Mouse (Mus musculus) heart, embryonic 12.5 days (tissue): ENCODE measurements around the gene Wasf2. TPM values are rescaled to one million over a fixed set of nuclear protein-coding genes. Genes with fewer than 3 reads are reported as not detected.

Experiments
- ATAC-seq: fragments of 200-750 bp; cut with Nextera tagmentation; 2 replicates; pipeline ENCODE4 v1.8.0; 2017; ENCODE audit warnings: moderate TSS enrichment, moderate library complexity; ENCODE audit not compliant: insufficient number of reproducible peaks, low FRiP score
- H3K27ac ChIP-seq: fragments of 300-500 bp; sonication (generic); 2 replicates; pipeline ENCODE4 v1.5.1; 2016; ENCODE audit warnings: mild to moderate bottlenecking, moderate library complexity; ENCODE audit not compliant: poor library complexity, severe bottlenecking
- H3K27me3 ChIP-seq: fragments of 300-500 bp; sonication (generic); replicated peaks from 2 replicates; pipeline ENCODE4 v1.6.1; 2016; ENCODE audit warnings: mild to moderate bottlenecking, moderate library complexity
- H3K36me3 ChIP-seq: fragments of 300-500 bp; sonication (generic); 2 replicates; pipeline ENCODE4 v1.6.1; 2016; ENCODE audit warnings: mild to moderate bottlenecking, moderate library complexity
- H3K4me1 ChIP-seq: fragments of 300-500 bp; sonication (generic); replicated peaks from 2 replicates; pipeline ENCODE4 v1.6.1; 2016; ENCODE audit warnings: mild to moderate bottlenecking
- H3K4me2 ChIP-seq: fragments of 300-500 bp; sonication (generic); 2 replicates; pipeline ENCODE4 v1.6.1; 2016; ENCODE audit warnings: mild to moderate bottlenecking, moderate library complexity
- H3K4me3 ChIP-seq: fragments of 300-500 bp; sonication (generic); 2 replicates; pipeline ENCODE4 v1.5.1; 2016; ENCODE audit warnings: mild to moderate bottlenecking
- H3K9ac ChIP-seq: fragments of 300-500 bp; sonication (generic); 2 replicates; pipeline ENCODE4 v1.6.1; 2016; ENCODE audit warnings: mild to moderate bottlenecking, moderate library complexity
- H3K9me3 ChIP-seq: fragments of 300-500 bp; sonication (generic); replicated peaks from 2 replicates; pipeline ENCODE4 v1.6.1; 2016; ENCODE audit warnings: mild to moderate bottlenecking, moderate library complexity
- WGBS: fragments of 180-500 bp; shearing (Covaris S2); methylation state at CpG from one replicate; pipeline ENCODE4 v1.1.7; 2016; 5-methylcytosine and 5-hydroxymethylcytosine counted together
- polyA plus RNA-seq: library from polyadenylated mRNA; unstranded; fragments of >200 nt; fragmentation: Nextera tagmentation; extraction: Ambion mirVana; gene quantifications from 2 replicates; pipeline ENCODE4 v1.2.1, GENCODE M21; 2016

Gene Wasf2
- polyA plus RNA-seq, 1 experiment from 2014 or later = 68.5 TPM

DNA sequence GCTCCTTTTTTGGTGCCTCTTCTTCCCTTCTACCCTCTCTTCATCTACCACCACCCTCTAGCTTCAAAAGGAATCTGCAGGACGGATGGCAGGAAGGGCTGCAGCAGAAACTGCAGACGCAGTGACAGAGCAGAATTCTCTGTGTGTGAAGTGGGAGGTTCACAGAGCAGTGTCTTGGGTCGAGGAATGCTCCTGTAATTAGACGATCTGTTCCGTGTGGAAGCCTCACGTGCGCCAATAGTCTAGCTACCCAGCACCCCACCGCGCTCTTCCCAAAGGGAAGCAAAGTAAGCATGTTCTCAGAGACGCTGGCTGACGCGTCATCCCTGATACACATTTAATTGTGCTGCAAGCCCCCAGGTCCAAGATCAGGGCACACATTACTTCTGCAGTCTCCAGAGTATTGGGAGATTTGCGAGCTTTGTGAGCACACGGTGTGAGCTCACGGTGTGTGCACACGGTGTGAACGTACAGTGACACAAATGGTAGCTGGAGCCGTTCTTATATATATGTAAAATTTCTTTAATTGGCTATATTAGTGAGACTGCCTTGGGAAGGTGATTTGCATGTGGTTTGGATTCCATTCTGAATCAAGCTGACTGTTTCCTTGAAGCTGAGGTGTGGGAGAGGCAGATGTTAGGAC, 46.6 kb downstream of the Wasf2 start:
- H3K9me3 ChIP-seq = no peaks in the 10 kb centered on the region
- peaks cover 39% of the 10 kb centered on the region for H3K36me3 ChIP-seq
- H3K4me1 ChIP-seq = peaks cover 53% of the 10 kb centered on the region
- no peak for ATAC-seq
- H3K27me3 ChIP-seq = no peaks in the 10 kb centered on the region
- 69% methylated on average over 18 of the region's 18 CpGs for WGBS
- H3K27ac ChIP-seq = peak overlapping the region; percentile 80
- H3K9ac ChIP-seq = peak overlapping the region; percentile 31
- peak overlapping the region; percentile 35 for H3K4me2 ChIP-seq
- H3K4me3 ChIP-seq = no peak overlapping the region

DNA sequence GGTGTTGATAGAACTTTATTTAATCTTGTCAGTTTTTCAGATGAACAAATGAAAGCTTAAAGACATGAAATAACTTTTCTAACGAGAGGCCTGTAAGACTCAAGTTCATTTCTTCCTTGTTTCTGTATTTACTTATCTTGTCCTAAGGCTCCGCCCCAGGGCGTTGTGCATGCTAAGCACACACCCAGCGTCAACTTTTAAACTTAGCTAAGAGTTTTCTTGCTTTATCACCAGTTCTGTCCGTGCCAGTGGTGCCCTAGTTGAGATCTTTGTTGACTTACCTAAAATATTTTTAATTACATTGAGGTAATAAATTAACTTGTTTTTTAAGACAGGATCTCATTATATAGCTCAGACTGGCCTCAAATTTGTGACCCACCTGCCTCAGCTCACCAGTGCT, 48.0 kb downstream of the Wasf2 start:
- no peaks in the 10 kb centered on the region for H3K9me3 ChIP-seq
- no peaks in the 10 kb centered on the region for H3K27me3 ChIP-seq
- H3K4me2 ChIP-seq = no peak overlapping the region
- no peak overlapping the region for H3K4me3 ChIP-seq
- ATAC-seq = no peak
- peaks cover 39% of the 10 kb centered on the region for H3K36me3 ChIP-seq
- H3K27ac ChIP-seq = no peak overlapping the region
- H3K4me1 ChIP-seq = peaks cover 56% of the 10 kb centered on the region
- no peak overlapping the region for H3K9ac ChIP-seq
- 69% methylated on average over 5 of the region's 5 CpGs for WGBS

DNA sequence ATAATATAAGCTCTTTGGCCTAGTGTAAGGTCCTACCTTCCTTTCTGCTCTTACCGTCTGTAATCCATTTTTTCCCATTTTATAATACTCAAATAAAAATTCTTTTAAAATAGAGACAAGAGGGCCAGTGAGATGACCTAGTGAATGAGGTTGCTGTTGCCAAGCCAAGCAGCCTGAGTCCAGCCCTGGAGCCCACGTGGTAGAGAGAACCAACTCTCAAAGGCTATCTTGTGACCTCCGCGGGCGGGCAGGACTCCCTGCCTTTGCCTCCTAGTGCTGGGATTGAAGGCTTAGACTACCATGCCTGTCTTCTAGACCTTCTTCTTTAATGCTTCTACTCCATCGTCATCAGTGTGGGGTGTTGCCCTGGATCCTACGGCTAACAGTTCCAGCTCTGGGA, 49.0 kb downstream of the Wasf2 start:
- H3K36me3 ChIP-seq = peaks cover 39% of the 10 kb centered on the region
- no peak overlapping the region for H3K27ac ChIP-seq
- H3K4me3 ChIP-seq = no peak overlapping the region
- H3K4me1 ChIP-seq = peaks cover 57% of the 10 kb centered on the region
- H3K9ac ChIP-seq = no peak overlapping the region
- no peaks in the 10 kb centered on the region for H3K27me3 ChIP-seq
- no peak for ATAC-seq
- H3K4me2 ChIP-seq = no peak overlapping the region
- WGBS = 92% methylated on average over 7 of the region's 7 CpGs
- no peaks in the 10 kb centered on the region for H3K9me3 ChIP-seq

DNA sequence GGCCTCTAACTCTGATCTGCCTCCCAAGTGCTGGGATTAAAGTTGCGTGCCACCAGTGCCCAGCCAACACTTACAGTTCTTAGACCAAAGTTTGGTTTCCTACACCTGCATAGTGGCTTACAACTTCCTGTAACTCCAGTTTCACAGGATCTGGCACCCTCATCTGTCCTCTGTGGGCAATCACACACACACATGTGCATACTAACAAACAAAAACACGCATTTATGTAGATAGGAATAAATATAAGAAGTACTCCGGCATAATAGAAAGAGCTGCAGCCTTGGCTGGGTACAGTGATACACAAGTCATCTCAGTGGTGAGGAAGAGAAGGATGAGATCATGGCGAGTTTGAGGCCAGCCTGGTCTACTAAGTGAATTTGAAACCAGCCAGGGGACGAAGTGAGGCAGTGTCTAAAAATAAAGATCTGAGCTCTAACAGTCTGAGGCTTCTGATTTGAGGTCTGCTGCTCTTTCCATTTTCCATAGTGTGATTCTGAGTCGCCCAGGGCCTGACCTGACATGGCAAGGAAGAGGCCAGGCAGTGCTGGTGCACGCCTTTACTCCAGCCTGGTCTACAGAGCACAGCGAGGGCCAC, 52.2 kb downstream of the Wasf2 start:
- Histone ChIP-seq H3K4me1 (peaks cover 45% of the 10 kb centered on the region), H3K9me3 (no peaks in the 10 kb centered on the region), H3K4me2 (no peak overlapping the region), H3K27me3 (no peaks in the 10 kb centered on the region), H3K27ac (peak overlapping the region; percentile 37), H3K4me3 (no peak overlapping the region), H3K36me3 (peaks cover 53% of the 10 kb centered on the region), H3K9ac (no peak overlapping the region)
- no peak for ATAC-seq
- 75% methylated on average over 8 of the region's 8 CpGs for WGBS

DNA sequence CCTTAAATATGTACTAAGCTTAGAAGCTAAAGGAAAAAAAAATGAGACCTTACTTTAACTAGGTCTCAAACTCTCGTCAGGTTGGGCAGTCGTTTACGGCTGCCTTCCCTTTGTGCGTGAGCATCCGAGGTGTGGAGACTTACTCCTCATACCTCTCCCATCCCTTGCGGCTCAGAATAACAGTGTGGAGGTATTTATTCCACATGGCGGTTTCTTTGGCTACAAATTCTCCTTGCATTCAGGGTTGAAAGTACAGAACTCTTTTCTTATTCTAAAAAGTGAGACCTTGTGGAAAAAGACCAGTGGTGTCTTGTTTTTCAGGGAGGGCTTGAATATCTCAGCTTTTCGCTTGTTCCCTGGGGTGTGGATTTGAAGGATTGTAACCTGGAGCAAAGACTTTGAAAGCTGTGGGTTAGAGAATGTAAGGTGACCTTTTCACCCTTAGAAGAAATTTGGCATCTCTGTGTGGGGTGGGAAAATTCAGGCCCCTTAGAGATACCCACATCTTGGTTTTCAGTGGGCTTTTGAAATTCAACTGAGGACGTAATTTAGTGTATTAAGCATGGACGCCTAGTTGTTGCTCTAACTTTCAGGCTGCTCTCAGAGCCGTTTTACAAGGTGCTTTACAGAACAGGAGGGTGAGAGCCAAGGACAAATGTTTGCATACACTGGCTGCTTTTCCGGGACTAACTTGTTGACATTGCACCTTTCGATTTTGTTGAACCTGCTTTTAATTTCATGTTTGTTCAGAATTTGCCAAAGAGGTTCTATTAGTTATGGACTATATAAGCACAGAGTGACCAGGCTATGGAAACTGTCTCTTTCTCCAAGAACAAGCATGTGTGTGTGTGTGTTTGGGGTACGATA, 54.0 kb downstream of the Wasf2 start:
- ATAC-seq = no peak
- Histone ChIP-seq H3K36me3 (peaks cover 64% of the 10 kb centered on the region), H3K4me1 (peaks cover 39% of the 10 kb centered on the region), H3K4me2 (0 out of 2 replicates have a peak overlapping the region, but pooled peaks have one; percentile 2), H3K27me3 (no peaks in the 10 kb centered on the region), H3K27ac (peak overlapping the region; percentile 72), H3K4me3 (no peak overlapping the region), H3K9me3 (no peaks in the 10 kb centered on the region), H3K9ac (peak overlapping the region; percentile 44)
- 60% methylated on average over 14 of the region's 14 CpGs for WGBS

DNA sequence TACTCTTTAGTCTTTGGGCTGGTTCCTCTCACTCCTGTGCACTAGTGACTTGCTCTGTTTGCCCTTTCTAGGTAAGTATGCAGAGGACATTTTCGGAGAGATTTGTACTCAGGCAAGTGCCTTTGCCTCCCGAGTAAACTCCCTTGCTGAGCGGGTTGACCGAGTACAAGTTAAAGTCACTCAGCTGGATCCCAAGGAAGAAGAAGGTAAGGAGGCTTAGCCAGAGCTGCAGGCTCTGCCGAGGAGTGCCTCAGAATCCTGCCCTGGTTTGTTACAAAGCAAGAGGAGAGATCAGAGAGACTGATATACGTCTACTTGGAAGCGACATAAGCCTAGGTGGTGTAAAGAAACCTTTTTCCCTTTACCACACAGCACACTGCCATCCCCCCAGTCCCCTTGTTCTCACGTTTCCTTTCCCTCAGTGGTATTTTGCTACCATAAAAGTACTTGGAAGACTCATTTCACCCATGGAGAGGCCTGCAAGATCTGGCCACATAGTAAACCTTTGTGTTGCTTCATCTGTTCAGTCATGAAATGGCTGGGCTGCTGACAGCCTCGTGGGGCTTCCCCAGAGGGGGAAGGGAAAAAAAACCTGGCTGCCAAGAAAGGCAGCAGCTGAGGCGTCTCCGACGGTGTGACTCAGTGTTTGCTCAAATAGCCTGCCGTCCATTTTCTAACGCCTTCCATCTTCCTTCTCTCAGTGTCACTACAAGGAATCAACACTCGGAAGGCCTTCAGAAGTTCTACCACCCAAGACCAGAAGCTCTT, 54.8 kb downstream of the Wasf2 start:
- H3K36me3 ChIP-seq = peaks cover 66% of the 10 kb centered on the region
- ATAC-seq = no peak
- peak overlapping the region; percentile 24; the same call in 1 of the 2 replicates for H3K9ac ChIP-seq
- H3K27me3 ChIP-seq = no peaks in the 10 kb centered on the region
- H3K4me2 ChIP-seq = 0 out of 2 replicates have a peak overlapping the region, but pooled peaks have one; percentile 6
- H3K4me1 ChIP-seq = peaks cover 39% of the 10 kb centered on the region
- H3K9me3 ChIP-seq = no peaks in the 10 kb centered on the region
- no peak overlapping the region for H3K4me3 ChIP-seq
- H3K27ac ChIP-seq = peak overlapping the region; percentile 72
- WGBS = 34% methylated on average over 15 of the region's 15 CpGs

DNA sequence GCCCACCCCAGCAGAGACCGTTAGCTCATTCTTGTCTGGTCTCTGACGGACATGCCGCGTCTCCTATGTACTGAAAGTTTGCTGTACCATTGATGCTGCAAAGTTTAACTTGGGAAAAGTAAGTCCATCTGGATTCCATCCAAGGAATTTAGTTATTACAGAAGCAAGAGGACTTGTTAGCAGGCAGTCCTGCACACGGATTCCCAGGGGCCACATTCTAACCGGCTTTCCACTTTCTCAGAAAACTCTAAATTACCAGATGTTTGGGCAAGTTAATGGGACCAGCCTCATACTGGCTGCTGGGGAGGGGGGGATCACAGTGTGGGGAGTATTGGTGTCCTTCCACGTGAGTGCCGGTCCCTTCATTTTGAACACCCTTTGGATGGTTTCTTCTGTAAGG, 55.6 kb downstream of the Wasf2 start:
- 81% methylated on average over 8 of the region's 8 CpGs for WGBS
- Histone ChIP-seq H3K4me3 (no peak overlapping the region), H3K9me3 (no peaks in the 10 kb centered on the region), H3K4me2 (no peak overlapping the region), H3K27me3 (no peaks in the 10 kb centered on the region), H3K36me3 (peaks cover 68% of the 10 kb centered on the region), H3K9ac (no peak overlapping the region), H3K27ac (peak overlapping the region; percentile 72), H3K4me1 (peaks cover 39% of the 10 kb centered on the region)
- ATAC-seq = no peak

DNA sequence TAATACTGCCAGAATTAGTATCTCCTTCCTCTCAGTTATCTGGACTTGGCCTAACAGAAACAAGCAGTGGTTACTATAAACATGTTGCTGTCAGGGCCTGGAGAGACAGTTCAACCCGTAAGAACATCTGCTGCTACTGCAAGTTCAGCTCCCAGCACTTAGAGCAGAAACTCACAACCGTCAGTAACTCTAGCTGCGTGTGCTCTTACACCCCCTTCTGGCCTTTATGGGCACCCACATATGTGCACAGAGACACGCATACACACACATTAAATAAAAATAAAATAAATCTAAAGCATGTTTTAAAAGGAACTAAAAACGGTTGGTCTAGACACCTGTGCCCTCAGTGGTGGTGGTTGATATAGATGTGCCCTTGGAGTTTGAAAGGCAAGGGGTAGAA, 56.6 kb downstream of the Wasf2 start:
- ATAC-seq = no peak
- Histone ChIP-seq H3K27me3 (no peaks in the 10 kb centered on the region), H3K9ac (no peak overlapping the region), H3K36me3 (peaks cover 70% of the 10 kb centered on the region), H3K27ac (no peak overlapping the region), H3K9me3 (no peaks in the 10 kb centered on the region), H3K4me3 (no peak overlapping the region), H3K4me1 (peaks cover 39% of the 10 kb centered on the region), H3K4me2 (no peak overlapping the region)
- 91% methylated on average over 5 of the region's 5 CpGs for WGBS

DNA sequence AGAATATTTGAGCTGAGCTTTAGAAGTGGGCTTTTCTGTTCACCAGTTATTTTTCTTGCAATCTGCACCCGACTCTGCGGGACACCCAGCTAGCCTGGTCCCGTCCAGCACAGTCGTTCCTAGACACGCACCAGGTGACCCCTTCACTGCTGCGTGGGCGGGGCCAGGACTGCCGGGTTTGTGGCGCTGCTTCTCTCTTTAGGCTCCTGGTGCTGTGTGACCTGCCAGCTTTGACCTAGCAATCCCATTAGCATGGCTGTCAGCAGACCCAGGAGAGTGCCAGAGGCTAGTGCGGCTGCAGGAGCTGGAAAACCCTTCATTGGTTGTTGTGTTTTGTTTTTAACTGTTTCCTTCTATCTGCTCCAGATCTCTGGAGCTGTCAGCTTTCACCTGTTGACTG, 59.1 kb downstream of the Wasf2 start:
- Histone ChIP-seq H3K27ac (no peak overlapping the region), H3K36me3 (peaks cover 93% of the 10 kb centered on the region), H3K27me3 (no peaks in the 10 kb centered on the region), H3K9me3 (no peaks in the 10 kb centered on the region), H3K4me3 (no peak overlapping the region), H3K9ac (no peak overlapping the region), H3K4me2 (no peak overlapping the region), H3K4me1 (peaks cover 17% of the 10 kb centered on the region)
- ATAC-seq = no peak
- 63% methylated on average over 10 of the region's 10 CpGs for WGBS

DNA sequence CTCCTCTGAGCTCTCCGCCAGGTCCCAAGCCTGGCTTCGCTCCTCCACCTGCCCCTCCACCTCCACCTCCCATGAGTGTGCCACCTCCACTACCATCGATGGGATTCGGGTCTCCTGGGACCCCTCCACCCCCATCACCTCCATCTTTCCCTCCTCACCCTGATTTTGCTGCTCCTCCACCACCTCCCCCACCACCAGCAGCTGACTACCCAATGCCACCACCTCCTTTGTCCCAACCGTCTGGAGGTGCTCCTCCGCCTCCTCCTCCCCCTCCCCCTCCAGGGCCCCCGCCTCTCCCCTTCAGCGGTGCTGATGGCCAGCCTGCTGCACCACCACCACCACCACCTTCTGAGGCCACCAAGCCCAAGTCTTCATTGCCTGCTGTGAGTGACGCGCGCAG, 64.2 kb downstream of the Wasf2 start:
- peaks cover 80% of the 10 kb centered on the region for H3K36me3 ChIP-seq
- 81% methylated on average over 11 of the region's 11 CpGs for WGBS

DNA sequence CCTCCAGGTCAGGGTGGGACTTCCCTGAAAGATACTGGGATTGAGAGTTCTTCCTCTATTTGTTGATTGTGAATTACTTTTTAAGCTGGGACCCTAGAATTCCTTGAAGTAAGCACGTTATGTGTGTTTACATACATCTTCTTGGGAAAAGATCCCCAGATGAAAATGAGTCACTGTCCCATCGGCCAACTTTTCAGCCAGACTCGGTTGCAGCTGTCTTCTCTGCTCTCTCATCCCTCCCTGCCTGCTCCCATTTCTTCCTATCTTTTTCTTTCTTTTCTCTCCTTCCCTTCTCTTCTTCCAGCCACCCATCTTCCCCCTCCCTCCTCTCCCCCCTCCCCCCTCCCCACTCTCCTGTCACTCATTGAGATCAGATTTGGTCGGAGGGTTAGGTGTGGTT, 64.7 kb downstream of the Wasf2 start:
- Histone ChIP-seq H3K9me3 (no peaks in the 10 kb centered on the region), H3K9ac (no peak overlapping the region), H3K4me3 (no peak overlapping the region), H3K27ac (no peak overlapping the region), H3K4me1 (peaks cover 41% of the 10 kb centered on the region), H3K4me2 (no peak overlapping the region), H3K36me3 (peaks cover 74% of the 10 kb centered on the region), H3K27me3 (no peaks in the 10 kb centered on the region)
- ATAC-seq = no peak
- WGBS = 63% methylated on average over 4 of the region's 4 CpGs

More for the DNA sequence above, 64.2 kb downstream of the Wasf2 start:
- Histone ChIP-seq H3K4me3 (no peak overlapping the region), H3K27ac (no peak overlapping the region), H3K27me3 (no peaks in the 10 kb centered on the region), H3K4me1 (peaks cover 35% of the 10 kb centered on the region), H3K9me3 (no peaks in the 10 kb centered on the region), H3K4me2 (no peak overlapping the region), H3K9ac (no peak overlapping the region)
- no peak for ATAC-seq
